Mouse (Mus musculus): ENCODE results near the gene Med27. TPM values are rescaled to one million over a fixed set of nuclear protein-coding genes. Genes with fewer than 3 reads are reported as not detected.

Med27 gene
- total RNA-seq, 2 experiments from 2014 or later = 25.8 to 29.2 TPM

- no peak for DNase-seq (ENCODE audit: low spot score in 2 of 2)
Measured at GRCm38 (mm10) chr2:29391086-29391485, 44.5 kb downstream of the Med27 start.

- DNase-seq (ENCODE audit: low spot score in 2 of 2) = no peak
Measured at GRCm38 (mm10) chr2:29391996-29392395, 45.4 kb downstream of the Med27 start.

- no peak for DNase-seq (ENCODE audit: low spot score in 2 of 2)
Measured at GRCm38 (mm10) chr2:29400234-29400633, 53.6 kb downstream of the Med27 start.

- DNase-seq (ENCODE audit: low spot score in 2 of 2) = no peak
Measured at GRCm38 (mm10) chr2:29400812-29401211, 54.2 kb downstream of the Med27 start.

GRCm38 (mm10) chr2:29401868-29402267 lies 55.2 kb downstream of the Med27 start:
- no peak for DNase-seq (ENCODE audit: low spot score in 2 of 2)

- DNase-seq (ENCODE audit: low spot score in 2 of 2) = no peak
Measured at GRCm38 (mm10) chr2:29402550-29403076, 56.0 kb downstream of the Med27 start.

GRCm38 (mm10) chr2:29403799-29404530 lies 57.3 kb downstream of the Med27 start:
- DNase-seq (ENCODE audit: low spot score in 2 of 2) = no peak

- no peak for DNase-seq (ENCODE audit: low spot score in 2 of 2)
Measured at GRCm38 (mm10) chr2:29404931-29405330, 58.3 kb downstream of the Med27 start.

- DNase-seq (ENCODE audit: low spot score in 2 of 2) = no peak
Measured at GRCm38 (mm10) chr2:29405848-29406247, 59.2 kb downstream of the Med27 start.

GRCm38 (mm10) chr2:29407350-29407749 lies 60.7 kb downstream of the Med27 start:
- DNase-seq (ENCODE audit: low spot score in 2 of 2) = no peak

- DNase-seq (ENCODE audit: low spot score in 2 of 2) = no peak
Measured at GRCm38 (mm10) chr2:29407764-29408163, 61.1 kb downstream of the Med27 start.

- no peak for DNase-seq (ENCODE audit: low spot score in 2 of 2)
Measured at GRCm38 (mm10) chr2:29410884-29411283, 64.3 kb downstream of the Med27 start.

GRCm38 (mm10) chr2:29412458-29412857 lies 65.8 kb downstream of the Med27 start:
- no peak for DNase-seq (ENCODE audit: low spot score in 2 of 2)

GRCm38 (mm10) chr2:29413259-29413993 lies 66.8 kb downstream of the Med27 start:
- no peak for DNase-seq (ENCODE audit: low spot score in 2 of 2)

GRCm38 (mm10) chr2:29414852-29415473 lies 68.3 kb downstream of the Med27 start:
- no peak for DNase-seq (ENCODE audit: low spot score in 2 of 2)

GRCm38 (mm10) chr2:29418498-29418897 lies 71.9 kb downstream of the Med27 start:
- no peak for DNase-seq (ENCODE audit: low spot score in 2 of 2)

- no peak for DNase-seq (ENCODE audit: low spot score in 2 of 2)
Measured at GRCm38 (mm10) chr2:29419434-29419833, 72.8 kb downstream of the Med27 start.

- DNase-seq (ENCODE audit: low spot score in 2 of 2) = no peak
Measured at GRCm38 (mm10) chr2:29419946-29420345, 73.3 kb downstream of the Med27 start.

GRCm38 (mm10) chr2:29422126-29422840 lies 75.7 kb downstream of the Med27 start:
- DNase-seq (ENCODE audit: low spot score in 2 of 2) = no peak

- DNase-seq (ENCODE audit: low spot score in 2 of 2) = no peak
Measured at GRCm38 (mm10) chr2:29423059-29423458, 76.4 kb downstream of the Med27 start.

- no peak for DNase-seq (ENCODE audit: low spot score in 2 of 2)
Measured at GRCm38 (mm10) chr2:29425386-29425785, 78.8 kb downstream of the Med27 start.
